Mouse (Mus musculus): Measurements from ENCODE around the gene Morn1. TPM values are rescaled to one million over a fixed set of nuclear protein-coding genes. Genes with fewer than 3 reads are reported as not detected.

Morn1 gene
- total RNA-seq, 2 experiments from 2014 or later, result 16.0 to 16.3 TPM

DNA sequence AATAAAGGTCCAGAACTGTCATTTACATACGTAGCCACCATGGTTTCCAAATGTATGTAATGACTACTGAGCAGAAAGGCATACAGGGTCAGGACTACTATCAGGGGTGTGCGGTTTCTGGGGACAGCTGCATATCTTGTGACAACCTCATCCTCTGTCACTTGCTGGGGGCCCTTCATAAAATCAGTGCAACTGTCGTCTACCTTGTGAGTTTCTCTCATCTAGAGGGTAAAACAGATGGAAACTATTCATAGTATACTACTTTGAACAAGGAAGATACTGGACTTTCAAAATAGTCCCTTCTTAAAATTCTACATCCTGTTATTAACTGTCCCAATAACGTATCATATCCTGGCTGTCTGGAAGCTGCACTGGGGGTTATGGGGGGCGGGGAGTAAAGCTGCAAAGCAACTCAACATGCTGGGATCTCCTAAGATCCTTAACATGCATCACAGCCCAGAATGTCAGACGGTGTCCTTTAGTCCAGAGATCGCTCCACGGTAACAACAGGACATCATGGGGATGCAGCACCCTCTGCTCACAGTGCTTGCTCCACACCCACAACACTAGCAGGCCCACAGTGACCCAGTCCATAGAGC, 84.3 kb downstream of the Morn1 start:
- intact Hi-C loops (cut with DNase I), result no loop called here

GRCm38 (mm10) chr4:155171961-155172533, 85.7 kb downstream of the Morn1 start:
- intact Hi-C loops (cut with DNase I), result no loop called here
- no peak for DNase-seq (ENCODE audit: extremely low spot score in 1 of 2, low spot score in 2 of 2)

More for the DNA sequence above, 84.3 kb downstream of the Morn1 start:
- no peak for DNase-seq (ENCODE audit: extremely low spot score in 1 of 2, low spot score in 2 of 2)

DNA sequence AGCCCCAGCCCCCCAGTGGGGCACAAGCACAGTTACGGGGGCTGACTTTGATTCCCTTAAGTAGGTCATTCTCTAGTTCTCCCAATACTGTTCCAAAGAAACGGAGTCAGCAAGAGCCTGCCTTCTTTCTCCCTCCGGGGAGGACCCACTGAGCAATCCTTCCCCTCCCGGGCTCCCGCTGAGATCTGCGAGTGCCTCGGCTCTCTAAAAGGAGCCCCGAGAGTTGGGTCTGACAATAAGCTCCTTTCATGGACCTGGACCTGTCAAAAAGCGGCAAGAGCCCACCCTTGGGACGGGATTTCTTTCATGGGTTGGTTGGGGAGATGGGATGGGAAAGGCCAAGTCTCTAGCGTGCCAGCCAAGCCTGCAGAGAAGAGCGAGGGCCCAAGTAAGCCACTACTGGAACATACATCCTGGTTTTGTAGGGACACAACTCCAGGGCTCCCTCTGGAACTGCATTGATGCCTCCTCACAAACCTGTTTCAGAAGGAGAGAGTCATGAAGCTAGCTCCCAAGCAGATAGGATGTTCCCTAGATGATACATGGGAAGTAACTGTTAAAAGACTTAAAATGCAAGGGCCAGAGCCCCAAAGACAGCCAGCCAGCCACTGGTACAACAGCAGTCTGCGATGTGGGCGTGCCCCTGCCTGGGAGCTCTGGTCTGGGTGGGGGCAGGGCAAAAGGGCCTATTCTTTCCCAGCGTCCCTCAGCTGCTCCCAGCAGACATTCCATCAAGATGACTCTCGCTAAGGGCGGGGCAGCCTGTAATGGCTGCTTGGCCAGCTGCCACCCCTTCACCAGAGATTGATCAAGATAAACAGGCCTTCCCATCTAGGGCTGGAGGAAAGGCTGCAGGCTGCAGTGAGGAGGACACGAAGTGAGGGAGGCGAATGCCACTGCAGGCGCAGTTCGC, 86.8 kb downstream of the Morn1 start:
- intact Hi-C loops (cut with DNase I), result no loop called here
- peak; percentile 63 to 95 for DNase-seq (ENCODE audit: extremely low spot score in 1 of 2, low spot score in 2 of 2)

GRCm38 (mm10) chr4:155173822-155174785, 87.7 kb downstream of the Morn1 start:
- intact Hi-C loops (cut with DNase I), result no loop called here
- DNase-seq (ENCODE audit: extremely low spot score in 1 of 2, low spot score in 2 of 2), result no peak

DNA sequence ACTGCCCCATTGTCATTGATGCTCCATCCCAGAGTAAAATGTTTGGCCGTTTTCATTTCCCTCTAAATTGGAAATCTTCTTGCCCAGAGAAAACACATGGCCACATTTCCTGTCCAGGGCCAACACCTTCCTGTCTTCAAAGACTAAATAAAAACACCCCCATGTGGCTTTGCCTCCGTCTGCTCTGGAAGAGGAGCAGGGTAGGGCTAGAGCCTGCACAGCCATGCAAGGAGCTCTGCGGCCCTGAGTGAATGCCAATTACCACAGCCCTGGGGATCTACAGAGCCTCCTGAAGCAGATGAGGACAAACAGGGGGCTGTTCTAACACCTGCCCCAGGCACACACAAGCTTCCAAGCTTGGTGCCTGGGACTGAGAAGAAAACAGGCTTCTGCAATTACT, 89.8 kb downstream of the Morn1 start:
- no peak for DNase-seq (ENCODE audit: extremely low spot score in 1 of 2, low spot score in 2 of 2)
- intact Hi-C loops (cut with DNase I), result loop anchor here (5.0 kb wide), 1 partner anchor 41 kb away; no protein-coding TSS in a partner anchor

DNA sequence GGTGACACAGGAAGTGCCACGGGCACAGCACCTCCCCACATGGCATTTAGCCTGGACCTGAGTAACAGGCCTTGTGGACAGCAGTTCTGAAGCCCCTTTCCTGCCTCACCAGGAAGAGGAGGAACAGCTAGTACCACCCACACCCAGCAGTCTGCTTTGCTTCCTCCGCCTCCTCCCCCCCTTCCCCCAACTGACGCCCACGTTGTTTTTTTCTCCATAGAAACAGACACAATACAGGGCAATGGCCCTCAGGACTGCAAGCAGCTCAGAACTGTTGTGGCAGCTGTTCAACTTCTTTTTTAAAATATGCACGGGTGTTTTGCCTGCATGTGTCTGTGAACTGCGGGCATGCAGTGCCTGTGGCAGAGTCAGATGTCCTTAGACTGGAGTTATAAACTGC, 91.9 kb downstream of the Morn1 start:
- intact Hi-C loops (cut with DNase I), result loop anchor here (5.0 kb wide), 1 partner anchor 39 kb away; no protein-coding TSS in a partner anchor
- DNase-seq (ENCODE audit: extremely low spot score in 1 of 2, low spot score in 2 of 2), result peak in 1 of 2 experiments; percentile 77

DNA sequence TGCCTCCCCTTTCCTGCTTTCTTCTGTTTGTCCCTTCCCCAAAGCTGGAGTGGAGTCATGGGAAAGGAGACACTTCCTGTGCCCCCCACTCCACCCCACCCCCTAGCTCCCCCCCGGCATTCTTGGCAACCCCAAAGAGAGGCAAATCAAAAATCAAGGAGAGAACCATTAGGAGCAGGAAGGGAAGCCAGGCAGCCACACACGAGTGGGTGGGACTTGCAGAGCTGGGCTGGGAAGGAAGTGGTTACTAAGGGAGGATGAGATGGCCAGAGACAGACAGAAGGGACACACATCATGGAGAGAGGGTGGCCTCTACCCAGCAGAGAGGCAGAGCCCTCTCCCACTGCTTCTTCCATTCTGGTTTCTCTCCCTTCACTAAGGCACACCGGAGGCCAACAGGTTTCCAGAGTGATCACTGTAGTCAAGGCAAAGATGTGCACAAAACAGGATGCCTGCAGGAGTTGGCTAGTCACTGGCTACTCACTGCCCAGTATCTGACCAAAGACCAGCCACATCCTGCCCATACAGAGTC, 92.7 kb downstream of the Morn1 start:
- DNase-seq (ENCODE audit: extremely low spot score in 1 of 2, low spot score in 2 of 2), result peak in 1 of 2 experiments; percentile 61
- intact Hi-C loops (cut with DNase I), result loop anchor here (5.0 kb wide), 1 partner anchor 38 kb away; no protein-coding TSS in a partner anchor

GRCm38 (mm10) chr4:155183201-155183600, 96.8 kb downstream of the Morn1 start:
- intact Hi-C loops (cut with DNase I), result no loop called here

GRCm38 (mm10) chr4:155184248-155185070, 98.1 kb downstream of the Morn1 start:
- intact Hi-C loops (cut with DNase I), result no loop called here

More at GRCm38 (mm10) chr4:155183201-155183600, 96.8 kb downstream of the Morn1 start:
- no peak for DNase-seq (ENCODE audit: extremely low spot score in 1 of 2, low spot score in 2 of 2)

DNA sequence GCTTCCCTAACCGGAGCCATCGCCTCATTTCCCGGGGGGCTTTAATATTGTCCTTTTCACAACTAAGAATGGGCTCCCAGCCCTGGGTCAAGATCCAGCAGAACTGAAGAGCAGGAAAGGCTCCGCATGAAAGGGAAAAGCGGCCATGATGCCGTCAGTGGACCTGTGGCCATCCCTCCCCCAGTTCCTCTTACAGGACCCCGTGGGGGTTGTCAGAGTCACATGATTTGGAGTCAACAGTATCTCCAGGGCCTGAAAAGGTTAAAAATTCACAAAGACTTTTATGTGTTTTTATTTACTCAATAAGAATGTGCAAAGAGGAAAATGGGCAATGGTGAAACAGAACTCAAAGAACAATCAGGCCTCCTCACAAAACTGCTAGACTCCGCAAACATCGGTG, 99.5 kb downstream of the Morn1 start:
- no peak for DNase-seq (ENCODE audit: extremely low spot score in 1 of 2, low spot score in 2 of 2)
- intact Hi-C loops (cut with DNase I), result no loop called here

More at GRCm38 (mm10) chr4:155184248-155185070, 98.1 kb downstream of the Morn1 start:
- DNase-seq (ENCODE audit: extremely low spot score in 1 of 2, low spot score in 2 of 2), result no peak

GRCm38 (mm10) chr4:155187192-155187674, 100.9 kb downstream of the Morn1 start:
- DNase-seq (ENCODE audit: extremely low spot score in 1 of 2, low spot score in 2 of 2), result no peak
- intact Hi-C loops (cut with DNase I), result no loop called here

- intact Hi-C loops (cut with DNase I), result no loop called here
- no peak for DNase-seq (ENCODE audit: extremely low spot score in 1 of 2, low spot score in 2 of 2)
Observed at GRCm38 (mm10) chr4:155188341-155188740, 102.0 kb downstream of the Morn1 start.

DNA sequence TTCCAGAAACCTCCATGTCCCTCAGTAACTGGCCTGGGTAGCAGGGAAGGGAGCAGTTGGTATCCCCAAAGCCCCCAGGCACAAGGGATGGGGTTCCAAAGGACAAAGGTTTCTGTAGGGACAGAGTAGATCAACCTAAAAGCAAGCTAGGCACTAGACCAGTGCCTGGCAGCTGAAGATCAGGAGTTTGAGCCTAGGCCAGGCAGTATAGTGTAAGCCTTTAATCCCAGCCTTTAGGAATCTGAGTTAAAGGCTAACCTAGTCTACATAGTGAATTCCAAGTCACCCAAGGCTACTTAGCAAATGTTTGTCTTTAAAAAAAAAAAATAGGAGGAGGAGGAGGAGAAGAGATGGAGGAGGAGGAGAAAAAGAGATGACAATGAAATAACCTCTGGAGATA, 102.4 kb downstream of the Morn1 start:
- intact Hi-C loops (cut with DNase I), result no loop called here

GRCm38 (mm10) chr4:155189711-155190139, 103.3 kb downstream of the Morn1 start:
- intact Hi-C loops (cut with DNase I), result no loop called here
- peak in 1 of 2 experiments; percentile 57 for DNase-seq (ENCODE audit: extremely low spot score in 1 of 2, low spot score in 2 of 2)

More for the DNA sequence above, 102.4 kb downstream of the Morn1 start:
- DNase-seq (ENCODE audit: extremely low spot score in 1 of 2, low spot score in 2 of 2), result no peak

GRCm38 (mm10) chr4:155190275-155190674, 103.9 kb downstream of the Morn1 start:
- intact Hi-C loops (cut with DNase I), result no loop called here
- DNase-seq (ENCODE audit: extremely low spot score in 1 of 2, low spot score in 2 of 2), result no peak

Data from left cerebral cortex, postnatal 10 days (tissue).